Mouse (Mus musculus): ENCODE results near the gene Evi5. TPM values are rescaled to one million over a fixed set of nuclear protein-coding genes. Genes with fewer than 3 reads are reported as not detected.

The Evi5 gene
- total and polyA plus RNA-seq, 2 experiments from 2014 or later: 57.7 to 60.1 TPM

- ATAC-seq (no peak), DNase-seq (ENCODE audit: low spot score) (no peak)
- no peak for TF ChIP-seq CTCF (IDR thresholded peaks at IDR 0.05; ENCODE audit: low read depth)
- H3K27me3 ChIP-seq (ENCODE audit: insufficient read depth, low read length): no peaks in the 10 kb centered on the region
- 27% methylated on average over 3 of the region's 3 CpGs for WGBS
- peaks cover 11% of the 10 kb centered on the region; the same call in 1 of the 2 replicates for H3K36me3 ChIP-seq (ENCODE audit: insufficient read depth, low read length)
- no peak overlapping the region for H3K9ac ChIP-seq (replicated peaks; ENCODE audit: low read length)
- no peak overlapping the region for H3K27ac ChIP-seq
- no peaks in the 10 kb centered on the region for H3K4me1 ChIP-seq (ENCODE audit: insufficient read depth, low read length)
- no peak overlapping the region for H3K4me2 ChIP-seq (ENCODE audit: low read depth, low read length)
- H3K9me3 ChIP-seq (ENCODE audit: low read length): no peaks in the 10 kb centered on the region
- no peak overlapping the region for H3K4me3 ChIP-seq (ENCODE audit: low read length)
These were observed 81.6 kb downstream of the Evi5 start for GRCm38 (mm10) chr5:107793258-107793657.

GRCm38 (mm10) chr5:107792516-107792915, 82.4 kb downstream of the Evi5 start:
- no peak for ATAC-seq
- no peak overlapping the region for H3K4me3 ChIP-seq (ENCODE audit: low read length)
- WGBS: 98% methylated on average over 3 of the region's 3 CpGs

GRCm38 (mm10) chr5:107791966-107792365, 82.9 kb downstream of the Evi5 start:
- no peaks in the 10 kb centered on the region for H3K4me1 ChIP-seq (ENCODE audit: insufficient read depth, low read length)
- TF ChIP-seq CTCF (IDR thresholded peaks at IDR 0.05; ENCODE audit: low read depth): no peak
- no peak overlapping the region for H3K9ac ChIP-seq (replicated peaks; ENCODE audit: low read length)
- peaks cover 10% of the 10 kb centered on the region; the same call in 1 of the 2 replicates for H3K36me3 ChIP-seq (ENCODE audit: insufficient read depth, low read length)
- H3K27me3 ChIP-seq (ENCODE audit: insufficient read depth, low read length): no peaks in the 10 kb centered on the region
- H3K27ac ChIP-seq: no peak overlapping the region
- ATAC-seq: no peak
- H3K9me3 ChIP-seq (ENCODE audit: low read length): no peaks in the 10 kb centered on the region
- H3K4me3 ChIP-seq (ENCODE audit: low read length): no peak overlapping the region
- DNase-seq (ENCODE audit: low spot score): no peak
- 88% methylated on average over 2 of the region's 2 CpGs for WGBS
- H3K4me2 ChIP-seq (ENCODE audit: low read depth, low read length): no peak overlapping the region

More at GRCm38 (mm10) chr5:107792516-107792915, 82.4 kb downstream of the Evi5 start:
- Histone ChIP-seq H3K36me3 (ENCODE audit: insufficient read depth, low read length) (peaks cover 11% of the 10 kb centered on the region; the same call in 1 of the 2 replicates), H3K9ac (replicated peaks; ENCODE audit: low read length) (no peak overlapping the region), H3K27ac (no peak overlapping the region), H3K9me3 (ENCODE audit: low read length) (no peaks in the 10 kb centered on the region), H3K4me1 (ENCODE audit: insufficient read depth, low read length) (no peaks in the 10 kb centered on the region), H3K4me2 (ENCODE audit: low read depth, low read length) (no peak overlapping the region), H3K27me3 (ENCODE audit: insufficient read depth, low read length) (no peaks in the 10 kb centered on the region)
- no peak for DNase-seq (ENCODE audit: low spot score)
- no peak for TF ChIP-seq CTCF (IDR thresholded peaks at IDR 0.05; ENCODE audit: low read depth)

GRCm38 (mm10) chr5:107789492-107789891, 85.4 kb downstream of the Evi5 start:
- peak; percentile 53 for DNase-seq (ENCODE audit: low spot score)
- peak; percentile 68 for TF ChIP-seq CTCF (IDR thresholded peaks at IDR 0.05; ENCODE audit: low read depth)

GRCm38 (mm10) chr5:107787682-107788443, 87.0 kb downstream of the Evi5 start:
- no peak overlapping the region for H3K4me3 ChIP-seq (ENCODE audit: low read length)
- ATAC-seq: no peak
- no peaks in the 10 kb centered on the region for H3K4me1 ChIP-seq (ENCODE audit: insufficient read depth, low read length)
- no peak for TF ChIP-seq CTCF (IDR thresholded peaks at IDR 0.05; ENCODE audit: low read depth)
- DNase-seq (ENCODE audit: low spot score): no peak
- H3K9ac ChIP-seq (replicated peaks; ENCODE audit: low read length): no peak overlapping the region
- H3K27ac ChIP-seq: no peak overlapping the region
- H3K4me2 ChIP-seq (ENCODE audit: low read depth, low read length): no peak overlapping the region
- 87% methylated on average over 6 of the region's 7 CpGs for WGBS
- no peaks in the 10 kb centered on the region for H3K9me3 ChIP-seq (ENCODE audit: low read length)
- H3K27me3 ChIP-seq (ENCODE audit: insufficient read depth, low read length): no peaks in the 10 kb centered on the region
- H3K36me3 ChIP-seq (ENCODE audit: insufficient read depth, low read length): peaks cover 10% of the 10 kb centered on the region; the same call in 1 of the 2 replicates

More at GRCm38 (mm10) chr5:107789492-107789891, 85.4 kb downstream of the Evi5 start:
- 78% methylated on average over 5 of the region's 5 CpGs for WGBS
- H3K9me3 ChIP-seq (ENCODE audit: low read length): no peaks in the 10 kb centered on the region
- H3K4me1 ChIP-seq (ENCODE audit: insufficient read depth, low read length): no peaks in the 10 kb centered on the region
- H3K4me2 ChIP-seq (ENCODE audit: low read depth, low read length): no peak overlapping the region
- H3K9ac ChIP-seq (replicated peaks; ENCODE audit: low read length): no peak overlapping the region
- H3K27me3 ChIP-seq (ENCODE audit: insufficient read depth, low read length): no peaks in the 10 kb centered on the region
- ATAC-seq: no peak
- H3K36me3 ChIP-seq (ENCODE audit: insufficient read depth, low read length): peaks cover 10% of the 10 kb centered on the region; the same call in 1 of the 2 replicates
- H3K27ac ChIP-seq: no peak overlapping the region
- H3K4me3 ChIP-seq (ENCODE audit: low read length): no peak overlapping the region

GRCm38 (mm10) chr5:107782360-107782759, 92.5 kb downstream of the Evi5 start:
- Histone ChIP-seq H3K36me3 (ENCODE audit: insufficient read depth, low read length) (peaks cover 10% of the 10 kb centered on the region; the same call in 1 of the 2 replicates), H3K27me3 (ENCODE audit: insufficient read depth, low read length) (no peaks in the 10 kb centered on the region), H3K9ac (replicated peaks; ENCODE audit: low read length) (no peak overlapping the region), H3K9me3 (ENCODE audit: low read length) (no peaks in the 10 kb centered on the region), H3K4me1 (ENCODE audit: insufficient read depth, low read length) (no peaks in the 10 kb centered on the region), H3K4me3 (ENCODE audit: low read length) (no peak overlapping the region), H3K4me2 (ENCODE audit: low read depth, low read length) (no peak overlapping the region), H3K27ac (no peak overlapping the region)
- DNase-seq (ENCODE audit: low spot score) (no peak), ATAC-seq (no peak)
- TF ChIP-seq CTCF (IDR thresholded peaks at IDR 0.05; ENCODE audit: low read depth): no peak
- WGBS: 95% methylated on average over 1 of the region's 1 CpGs

- ATAC-seq: no peak
- Histone ChIP-seq H3K9ac (replicated peaks; ENCODE audit: low read length) (no peak overlapping the region), H3K4me1 (ENCODE audit: insufficient read depth, low read length) (no peaks in the 10 kb centered on the region), H3K36me3 (ENCODE audit: insufficient read depth, low read length) (no peaks in the 10 kb centered on the region), H3K4me2 (ENCODE audit: low read depth, low read length) (no peak overlapping the region), H3K9me3 (ENCODE audit: low read length) (no peaks in the 10 kb centered on the region), H3K4me3 (ENCODE audit: low read length) (no peak overlapping the region), H3K27me3 (ENCODE audit: insufficient read depth, low read length) (no peaks in the 10 kb centered on the region), H3K27ac (no peak overlapping the region)
- DNase-seq (ENCODE audit: low spot score): no peak
- no peak for TF ChIP-seq CTCF (IDR thresholded peaks at IDR 0.05; ENCODE audit: low read depth)
- 97% methylated on average over 3 of the region's 3 CpGs for WGBS
These were observed 96.1 kb downstream of the Evi5 start for GRCm38 (mm10) chr5:107778763-107779162.

Measured in hindbrain, postnatal 0 days (tissue).